Mouse (Mus musculus) lung, adult 2 months (tissue): ENCODE measurements at regions not wholly inside any gene's neighbourhood (a gene's known extent, or its start where the extent isn't known, plus 50 kb on each side); places are given as distances from the start of the nearest gene placed in this dataset.

Experiments
- CTCF ChIP-seq: fragments of 200-500 bp; IDR thresholded peaks from 2 replicates; pipeline ENCODE4 v1.5.1; 2011; ENCODE audit warnings: mild to moderate bottlenecking, low read length, control low read depth; ENCODE audit not compliant: insufficient read depth
- POLR2A ChIP-seq: fragments of 200-500 bp; IDR thresholded peaks from 2 replicates; pipeline ENCODE4 v1.6.1; 2011; ENCODE audit warnings: low read depth, mild to moderate bottlenecking, control low read depth, low read length, borderline replicate concordance; ENCODE audit errors: extremely low read depth

- no peak for TF ChIP-seq CTCF
- no peak for TF ChIP-seq POLR2A
Observed at GRCm38 (mm10) chr5:39840576-39840975, 85.3 kb upstream of the Hs3st1 start.
